Mouse (Mus musculus): ENCODE data around the gene Grhl1. TPM values are rescaled to one million over a fixed set of nuclear protein-coding genes. Genes with fewer than 3 reads are reported as not detected.

The Grhl1 gene
- polyA plus RNA-seq, 1 experiment: 6.5 TPM

DNA sequence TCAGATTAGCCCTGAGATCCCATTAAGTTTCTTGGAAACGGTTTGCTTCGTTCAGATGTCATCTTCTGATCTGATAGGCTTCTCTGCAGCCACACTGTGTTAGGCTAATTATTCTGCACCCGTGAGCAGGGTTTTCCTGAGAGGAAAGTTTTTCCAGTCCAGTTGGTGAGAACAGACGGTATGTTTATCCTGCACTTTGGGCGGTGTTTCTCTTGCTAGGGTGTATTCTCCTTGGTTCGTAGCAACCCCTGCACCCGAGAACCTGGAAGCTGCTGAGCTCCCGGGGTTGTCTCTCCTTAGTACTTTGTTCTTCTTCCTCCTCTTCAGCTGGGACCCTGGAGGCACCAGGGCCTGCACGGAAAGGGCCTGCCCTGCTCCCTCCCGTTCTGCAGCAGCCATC is 34.1 kb downstream of the Grhl1 start:
- 65% methylated on average over 10 of the region's 10 CpGs for WGBS
- Histone ChIP-seq H3K4me3 (replicated peaks; ENCODE audit: extremely low read depth, low read depth, low read length) (no peak overlapping the region), H3K4me1 (ENCODE audit: control insufficient read depth, insufficient read depth, low read length) (no peaks in the 10 kb centered on the region)
- no peak for DNase-seq
- no peak for TF ChIP-seq CTCF (IDR thresholded peaks at IDR 0.05; ENCODE audit: insufficient read depth, low read length)
- TF ChIP-seq POLR2A (IDR thresholded peaks at IDR 0.05; ENCODE audit: borderline replicate concordance, extremely low read depth, low read depth, low read length): no peak

DNA sequence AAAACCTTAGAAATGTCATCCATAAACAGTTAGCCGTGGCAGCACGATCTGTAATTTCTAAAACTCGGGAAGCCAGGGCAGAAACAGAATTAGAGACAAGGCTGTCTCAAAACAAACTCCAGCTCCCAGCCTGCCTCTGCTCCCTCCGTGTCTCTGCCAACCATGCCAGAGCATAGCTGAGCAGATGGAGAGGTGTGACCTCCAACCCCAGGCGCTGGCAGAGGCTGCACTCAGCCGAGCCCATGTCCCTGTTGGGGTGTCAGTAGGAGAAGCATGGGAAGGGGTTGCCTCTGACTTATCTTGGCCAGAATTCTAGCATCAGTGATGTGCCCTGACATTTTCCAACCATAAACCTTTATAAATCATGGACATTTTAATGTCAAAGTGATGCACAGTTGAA is 40.5 kb downstream of the Grhl1 start:
- WGBS: 79% methylated on average over 6 of the region's 6 CpGs

DNA sequence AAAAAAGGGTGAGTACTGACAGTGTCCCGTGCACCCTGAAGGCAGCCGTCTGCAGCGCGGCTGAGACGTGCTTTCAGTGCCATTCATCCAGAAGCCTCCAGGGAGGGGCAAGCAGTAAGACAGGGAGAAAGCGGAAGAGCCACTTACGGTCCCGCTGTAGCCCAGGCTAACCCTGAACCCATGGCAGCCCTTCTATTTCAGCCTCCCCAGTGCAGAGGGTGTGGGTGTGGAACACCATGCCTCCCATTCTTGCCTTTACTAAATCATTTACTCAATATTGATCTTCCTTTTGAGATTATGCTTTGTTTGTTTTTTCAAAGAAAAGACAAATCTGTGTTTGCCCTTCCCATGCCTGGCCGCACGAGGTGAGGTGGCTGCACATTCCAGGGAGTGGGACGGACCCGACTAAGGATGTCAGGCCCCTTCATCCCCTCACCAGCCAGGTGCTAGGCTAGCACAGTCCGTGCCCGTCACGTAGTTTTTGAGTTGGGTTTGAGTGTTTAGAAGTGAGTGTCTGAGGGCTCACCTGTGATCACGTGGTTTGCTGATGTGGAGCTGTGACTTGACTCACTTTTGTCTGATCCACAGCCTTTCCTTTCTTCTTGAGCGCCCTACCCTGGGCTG is 42.5 kb downstream of the Grhl1 start:
- TF ChIP-seq CTCF (IDR thresholded peaks at IDR 0.05; ENCODE audit: insufficient read depth, low read length) (no peak), POLR2A (IDR thresholded peaks at IDR 0.05; ENCODE audit: borderline replicate concordance, extremely low read depth, low read depth, low read length) (no peak)
- no peak for DNase-seq

More for the DNA sequence above, 40.5 kb downstream of the Grhl1 start:
- DNase-seq: no peak
- no peaks in the 10 kb centered on the region for H3K4me1 ChIP-seq (ENCODE audit: control insufficient read depth, insufficient read depth, low read length)
- no peak for TF ChIP-seq CTCF (IDR thresholded peaks at IDR 0.05; ENCODE audit: insufficient read depth, low read length)
- TF ChIP-seq POLR2A (IDR thresholded peaks at IDR 0.05; ENCODE audit: borderline replicate concordance, extremely low read depth, low read depth, low read length): no peak
- H3K4me3 ChIP-seq (replicated peaks; ENCODE audit: extremely low read depth, low read depth, low read length): no peak overlapping the region

DNA sequence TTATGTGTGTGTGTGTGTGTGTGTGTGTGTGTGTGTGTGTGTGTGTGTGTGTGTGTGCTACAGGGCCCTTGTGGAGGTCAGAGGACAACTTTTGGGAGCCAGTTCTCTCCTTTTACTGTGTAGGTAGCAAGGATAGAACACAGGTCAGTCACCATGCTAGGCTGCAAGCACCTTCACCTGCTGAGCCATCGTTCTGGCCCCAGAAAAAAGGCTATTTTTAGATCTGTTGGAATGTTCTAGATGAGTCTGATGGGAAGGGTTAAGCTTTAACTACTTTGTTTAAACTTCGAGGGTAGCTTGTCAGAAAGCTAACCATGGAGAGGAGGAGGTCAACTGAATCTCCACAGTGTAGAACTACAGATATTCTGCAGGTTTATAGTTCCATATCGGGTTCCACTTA is 43.1 kb downstream of the Grhl1 start:
- no peaks in the 10 kb centered on the region for H3K4me1 ChIP-seq (ENCODE audit: control insufficient read depth, insufficient read depth, low read length)
- no peak for TF ChIP-seq CTCF (IDR thresholded peaks at IDR 0.05; ENCODE audit: insufficient read depth, low read length)
- TF ChIP-seq POLR2A (IDR thresholded peaks at IDR 0.05; ENCODE audit: borderline replicate concordance, extremely low read depth, low read depth, low read length): no peak
- no peak for DNase-seq
- H3K4me3 ChIP-seq (replicated peaks; ENCODE audit: extremely low read depth, low read depth, low read length): no peak overlapping the region
- WGBS: 59% methylated on average over 3 of the region's 3 CpGs

More for the DNA sequence above, 42.5 kb downstream of the Grhl1 start:
- no peak overlapping the region for H3K4me3 ChIP-seq (replicated peaks; ENCODE audit: extremely low read depth, low read depth, low read length)
- WGBS: 73% methylated on average over 17 of the region's 17 CpGs
- no peaks in the 10 kb centered on the region for H3K4me1 ChIP-seq (ENCODE audit: control insufficient read depth, insufficient read depth, low read length)

DNA sequence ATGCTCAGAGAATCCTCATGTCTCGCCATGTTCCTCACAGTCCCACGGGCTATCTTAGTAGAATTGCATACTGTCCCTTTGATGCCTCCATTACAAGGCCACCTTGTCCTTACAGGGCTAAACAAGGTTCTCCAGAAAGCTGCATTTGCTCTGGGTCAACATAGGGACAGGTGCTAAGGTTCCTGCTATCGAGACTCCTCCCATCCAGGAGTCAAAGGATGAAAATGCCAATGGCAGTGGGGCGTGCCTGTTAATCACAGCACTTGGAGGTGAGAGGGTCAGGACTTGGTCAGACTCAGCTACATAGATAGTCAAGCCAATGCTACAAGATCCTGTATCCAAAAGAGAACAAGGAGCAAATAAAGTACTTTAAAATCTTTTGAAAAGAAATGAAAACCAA is 47.4 kb downstream of the Grhl1 start:
- Histone ChIP-seq H3K4me3 (replicated peaks; ENCODE audit: extremely low read depth, low read depth, low read length) (no peak overlapping the region), H3K4me1 (ENCODE audit: control insufficient read depth, insufficient read depth, low read length) (no peaks in the 10 kb centered on the region)
- no peak for DNase-seq
- TF ChIP-seq POLR2A (IDR thresholded peaks at IDR 0.05; ENCODE audit: borderline replicate concordance, extremely low read depth, low read depth, low read length): no peak
- TF ChIP-seq CTCF (IDR thresholded peaks at IDR 0.05; ENCODE audit: insufficient read depth, low read length): no peak
- WGBS: 71% methylated on average over 4 of the region's 4 CpGs

DNA sequence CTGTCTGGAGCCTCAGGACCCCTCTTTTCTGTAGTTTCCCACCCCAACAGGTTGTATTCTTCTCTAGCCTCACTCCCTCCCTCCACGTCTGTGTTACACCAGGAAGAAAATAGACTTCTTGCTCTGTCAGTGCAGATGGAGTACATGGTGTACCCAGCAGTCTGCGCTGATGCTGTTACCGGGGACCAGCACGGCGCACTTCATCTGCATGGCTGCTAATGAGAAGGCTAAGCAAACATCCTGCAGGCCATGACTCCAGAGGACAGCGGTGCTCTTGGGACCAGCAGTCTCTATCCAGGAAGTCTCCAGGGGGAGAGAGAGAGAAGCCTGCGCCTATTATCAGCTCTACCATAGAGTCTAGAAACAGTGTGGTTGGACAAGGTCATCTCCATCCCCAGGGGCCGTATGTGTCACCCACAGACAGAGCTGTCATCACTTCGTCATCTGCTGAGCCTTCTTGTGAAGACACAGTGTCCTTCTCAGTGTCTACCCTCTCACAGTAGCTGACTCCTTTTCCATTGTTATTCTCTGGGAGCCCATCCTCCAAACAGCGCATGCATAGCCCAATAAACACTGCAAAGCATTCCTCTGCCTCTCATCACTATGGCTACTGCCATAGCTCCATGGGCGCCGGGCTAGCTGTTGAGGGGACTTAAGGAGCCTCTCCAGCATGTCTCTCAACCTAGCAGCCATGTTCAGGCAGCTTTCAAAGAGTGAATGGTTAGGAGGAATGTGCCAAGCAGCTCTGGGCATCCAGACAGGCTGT is 51.6 kb downstream of the Grhl1 start:
- TF ChIP-seq POLR2A (IDR thresholded peaks at IDR 0.05; ENCODE audit: borderline replicate concordance, extremely low read depth, low read depth, low read length): no peak
- no peak for TF ChIP-seq CTCF (IDR thresholded peaks at IDR 0.05; ENCODE audit: insufficient read depth, low read length)
- no peak overlapping the region for H3K4me3 ChIP-seq (replicated peaks; ENCODE audit: extremely low read depth, low read depth, low read length)
- no peak for DNase-seq
- WGBS: 61% methylated on average over 12 of the region's 12 CpGs
- H3K4me1 ChIP-seq (ENCODE audit: control insufficient read depth, insufficient read depth, low read length): no peaks in the 10 kb centered on the region

DNA sequence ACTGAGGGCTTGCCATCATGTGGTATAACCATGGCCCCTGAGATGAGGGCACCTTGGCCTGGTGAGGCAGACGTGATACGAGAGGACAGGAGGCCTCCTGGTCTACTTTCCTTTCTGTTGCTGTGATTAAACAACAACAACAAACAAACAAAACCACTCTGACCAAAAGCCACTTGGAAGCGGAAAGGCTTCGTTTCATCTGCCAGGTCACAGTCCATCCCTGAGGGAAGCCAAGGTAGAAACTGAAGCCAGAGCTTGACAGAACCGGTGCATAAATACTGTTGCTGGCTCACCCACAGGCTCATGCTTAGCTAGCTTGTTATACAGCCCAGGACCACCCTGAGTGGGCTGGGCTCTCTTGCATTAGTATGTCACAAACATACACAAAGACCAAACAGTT is 54.3 kb downstream of the Grhl1 start:
- TF ChIP-seq CTCF (IDR thresholded peaks at IDR 0.05; ENCODE audit: insufficient read depth, low read length) (no peak), POLR2A (IDR thresholded peaks at IDR 0.05; ENCODE audit: borderline replicate concordance, extremely low read depth, low read depth, low read length) (no peak)
- no peaks in the 10 kb centered on the region for H3K4me1 ChIP-seq (ENCODE audit: control insufficient read depth, insufficient read depth, low read length)
- 84% methylated on average over 5 of the region's 5 CpGs for WGBS
- no peak overlapping the region for H3K4me3 ChIP-seq (replicated peaks; ENCODE audit: extremely low read depth, low read depth, low read length)
- no peak for DNase-seq

DNA sequence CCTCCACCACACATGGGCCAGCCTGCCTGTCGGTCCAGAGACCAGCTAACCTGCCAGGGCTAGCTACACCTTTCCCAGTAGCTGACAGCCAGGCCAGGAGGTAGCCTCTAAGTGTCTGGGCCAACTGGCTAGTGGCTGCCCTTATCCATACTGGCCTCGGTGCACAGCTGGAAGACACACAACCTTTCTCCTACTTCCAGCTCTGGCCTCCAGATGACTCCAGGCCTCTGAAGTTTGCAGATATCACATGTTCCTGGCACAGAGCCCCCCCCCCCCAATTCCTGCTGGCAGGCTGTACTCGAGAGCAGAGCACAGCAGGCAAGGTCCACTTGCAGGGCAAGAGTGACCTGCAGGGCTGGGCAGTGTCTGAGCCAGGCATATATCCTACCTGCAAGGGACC is 55.1 kb downstream of the Grhl1 start:
- Histone ChIP-seq H3K4me3 (replicated peaks; ENCODE audit: extremely low read depth, low read depth, low read length) (no peak overlapping the region), H3K4me1 (ENCODE audit: control insufficient read depth, insufficient read depth, low read length) (no peaks in the 10 kb centered on the region)
- 65% methylated on average over 3 of the region's 3 CpGs for WGBS
- no peak for DNase-seq
- TF ChIP-seq POLR2A (IDR thresholded peaks at IDR 0.05; ENCODE audit: borderline replicate concordance, extremely low read depth, low read depth, low read length) (no peak), CTCF (IDR thresholded peaks at IDR 0.05; ENCODE audit: insufficient read depth, low read length) (no peak)

DNA sequence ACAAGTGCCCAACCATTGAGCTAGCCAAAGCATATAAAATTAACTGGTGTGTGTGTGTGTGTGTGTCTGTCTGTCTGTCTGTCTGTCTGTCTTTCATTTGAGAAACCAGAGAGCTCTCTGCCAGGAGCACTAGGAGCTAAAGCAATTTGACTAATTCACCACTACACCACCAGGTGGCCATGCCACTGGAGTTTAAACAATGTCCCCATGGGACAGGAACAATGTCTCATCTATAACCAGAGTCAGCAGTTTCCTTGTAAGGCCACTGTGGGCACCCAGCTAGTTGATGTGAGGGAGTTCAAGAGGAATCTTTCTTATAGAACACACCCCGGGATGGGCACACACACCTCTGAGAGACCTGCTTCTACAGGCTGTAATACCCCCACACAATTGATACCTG is 58.1 kb downstream of the Grhl1 start:
- DNase-seq: peak; percentile 35
- TF ChIP-seq POLR2A (IDR thresholded peaks at IDR 0.05; ENCODE audit: borderline replicate concordance, extremely low read depth, low read depth, low read length) (no peak), CTCF (IDR thresholded peaks at IDR 0.05; ENCODE audit: insufficient read depth, low read length) (no peak)
- no peak overlapping the region for H3K4me3 ChIP-seq (replicated peaks; ENCODE audit: extremely low read depth, low read depth, low read length)
- 52% methylated on average over 1 of the region's 1 CpGs for WGBS
- H3K4me1 ChIP-seq (ENCODE audit: control insufficient read depth, insufficient read depth, low read length): no peaks in the 10 kb centered on the region

DNA sequence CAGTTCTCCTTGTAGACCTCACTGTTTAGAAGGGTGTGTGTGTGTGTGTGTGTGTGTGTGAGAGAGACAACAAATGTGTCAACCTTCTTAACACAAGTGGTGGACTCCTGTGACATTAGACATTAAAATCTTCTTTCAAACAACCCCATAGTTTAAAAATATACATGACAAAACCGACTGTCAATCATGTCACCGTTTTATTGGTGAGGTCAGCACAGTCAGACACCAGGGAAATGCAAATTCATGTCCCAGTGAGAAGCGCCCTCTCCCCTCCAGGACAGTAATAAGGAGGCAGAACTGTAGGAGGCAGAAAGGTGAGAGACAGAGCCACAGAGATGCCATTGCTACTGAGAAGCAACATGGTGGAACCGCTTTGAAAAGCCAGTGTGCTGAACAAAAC is 60.3 kb downstream of the Grhl1 start:
- DNase-seq: no peak
- no peak for TF ChIP-seq POLR2A (IDR thresholded peaks at IDR 0.05; ENCODE audit: borderline replicate concordance, extremely low read depth, low read depth, low read length)
- TF ChIP-seq CTCF (IDR thresholded peaks at IDR 0.05; ENCODE audit: insufficient read depth, low read length): no peak
- 69% methylated on average over 4 of the region's 4 CpGs for WGBS
- Histone ChIP-seq H3K4me3 (replicated peaks; ENCODE audit: extremely low read depth, low read depth, low read length) (no peak overlapping the region), H3K4me1 (ENCODE audit: control insufficient read depth, insufficient read depth, low read length) (no peaks in the 10 kb centered on the region)

All from lung, adult 2 months (tissue).